In the genomic region with DNA sequence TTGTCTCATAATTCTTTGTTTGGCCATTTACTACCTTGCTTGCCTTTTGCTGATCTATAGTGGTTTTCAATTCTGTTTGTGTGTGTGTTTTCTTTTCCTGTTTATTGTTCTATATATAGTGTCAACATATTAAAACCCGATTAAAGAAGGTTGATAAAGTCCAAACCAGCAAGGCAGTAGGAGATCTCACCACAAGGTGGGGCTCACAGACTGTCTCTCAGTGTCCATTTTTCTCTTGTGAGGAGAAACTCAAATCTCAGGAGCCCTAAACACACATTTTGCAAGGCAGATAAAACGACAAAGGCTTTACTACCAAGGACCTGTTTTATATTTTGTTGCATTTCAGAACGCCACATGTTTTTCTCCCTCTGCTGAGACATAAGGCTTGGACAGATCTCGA, we compare ENCODE assay signal across 8 mouse cellular contexts. TPM values are rescaled to one million over a fixed set of nuclear protein-coding genes. Genes with fewer than 3 reads are reported as not detected.
DNase-seq lines count a peak whose midpoint lies in the region; ATAC-seq lines count a peak whose summit lies in the region.

No protein-coding gene starts in this region.

- no peak for ATAC-seq in cerebellum, adult (ENCODE audit: insufficient number of reproducible peaks, low FRiP score, low TSS enrichment)
- ATAC-seq in megakaryocyte-erythroid progenitor cell, adult 5-6 weeks (replicated peaks; ENCODE audit: low FRiP score, low TSS enrichment, poor library complexity, severe bottlenecking), result no peak

- peak; percentile 11 to 21 for DNase-seq in cerebellum, adult 18-20 months
- DNase-seq in ovary, postnatal 14 days (ENCODE audit: low spot score), result peak; percentile 16
- DNase-seq in ovary, adult 18-20 months (ENCODE audit: low spot score), result no peak
- DNase-seq in layer of hippocampus, postnatal 25 days (ENCODE audit: extremely low spot score in 1 of 2, low spot score in 1 of 2), result peak; percentile 19 to 71
- DNase-seq in spleen, adult 12 weeks (ENCODE audit: low spot score), result no peak
- DNase-seq in lung, postnatal 4 days, result no peak

RNA-seq across cellular contexts. Expression of a gene that starts 28.2 kb away (rescaled TPM):
- total RNA-seq in layer of hippocampus, postnatal 25 days (2021), result not detected
- not detected in 2 replicates for total RNA-seq in megakaryocyte-erythroid progenitor cell, adult 5-6 weeks (2014; fragmentation: Nextera tagmentation)
- total RNA-seq in megakaryocyte-erythroid progenitor cell, adult 5-6 weeks (2017), result not detected in 2 replicates

Comparison
In these comparisons a context has a peak if more than half of its experiments do, and no peak if none do; other contexts are left out.
1. DNase-seq: peak in cerebellum, adult 18-20 months (2 of 2), ovary, postnatal 14 days (single experiment) and layer of hippocampus, postnatal 25 days (2 of 2); none in ovary, adult 18-20 months (single experiment), spleen, adult 12 weeks (single experiment) and lung, postnatal 4 days (0 of 2).